ENCODE assay signal across 12 mouse cellular contexts in the genomic region with DNA sequence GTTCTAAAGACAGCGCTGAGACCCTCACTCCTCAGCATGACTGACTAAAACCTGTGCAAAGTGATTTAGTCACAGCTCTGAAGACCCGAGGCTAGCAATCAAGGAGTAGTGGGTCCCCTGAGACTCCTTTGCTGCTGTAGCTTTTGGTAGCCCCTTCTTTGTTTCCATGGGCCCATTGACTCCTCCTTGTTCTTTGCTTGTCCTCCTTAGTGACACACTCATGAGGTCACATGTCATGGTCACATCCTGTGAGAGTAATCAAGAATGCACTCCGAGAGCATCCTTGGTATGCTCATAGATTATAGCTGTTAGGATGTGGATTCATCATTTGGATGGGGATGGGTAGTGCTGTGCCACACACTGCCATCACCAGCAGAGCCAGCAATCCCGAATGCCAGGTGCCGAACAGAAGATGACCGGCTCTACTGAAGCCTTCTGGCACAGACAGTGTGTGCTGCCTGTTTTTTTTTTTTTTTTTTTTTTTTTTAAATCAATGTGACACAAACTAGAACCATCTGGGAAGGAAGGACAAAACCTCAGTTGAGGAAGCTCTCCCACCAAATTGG.
DNase-seq lines count a peak whose midpoint lies in the region; ATAC-seq and TF ChIP-seq lines count a peak whose summit lies in the region.
"Had no signal": no experiment of that assay in that cellular context is flagged by ENCODE, and none has a peak within 500 bp of the region (broad histone marks: within the 10 kb centered on the region; RNA-seq: fewer than 3 reads in every experiment).

No protein-coding gene starts in this region.

- 0 out of 2 replicates have a peak, but pooled peaks have one; percentile 31 for ATAC-seq in stomach, embryonic 16.5 days (ENCODE audit: insufficient read depth, low FRiP score)
- ATAC-seq in stomach, postnatal 0 days (ENCODE audit: low FRiP score, low TSS enrichment) = no peak
- no peak for ATAC-seq in erythroid progenitor cell, adult 5-6 weeks (replicated peaks; ENCODE audit: low FRiP score, poor library complexity, severe bottlenecking)

- H3K4me3 ChIP-seq in layer of hippocampus, adult 2 months = no peak overlapping the region
- no peak overlapping the region for H3K4me3 ChIP-seq in stomach, embryonic 16.5 days (replicated peaks; ENCODE audit: low read length)
- no peak overlapping the region for H3K4me3 ChIP-seq in stomach, postnatal 0 days (ENCODE audit: low read depth, low read length)
- H3K4me3 ChIP-seq: embryonic facial prominence, embryonic 15.5 days; limb, embryonic 13.5 days had no signal

- H3K4me2 ChIP-seq in stomach, embryonic 16.5 days (ENCODE audit: low read depth, low read length) = no peak overlapping the region
- no peak overlapping the region for H3K4me2 ChIP-seq in stomach, postnatal 0 days (replicated peaks; ENCODE audit: low read depth)
- H3K4me2 ChIP-seq: embryonic facial prominence, embryonic 15.5 days; limb, embryonic 13.5 days had no signal

- H3K36me3 ChIP-seq in stomach, embryonic 16.5 days (ENCODE audit: control insufficient read depth, insufficient read depth, low read length) = no peaks in the 10 kb centered on the region
- H3K36me3 ChIP-seq in stomach, postnatal 0 days (ENCODE audit: control insufficient read depth, insufficient read depth, low read length) = no peaks in the 10 kb centered on the region
- H3K36me3 ChIP-seq: embryonic facial prominence, embryonic 15.5 days; limb, embryonic 13.5 days had no signal

- H3K27me3 ChIP-seq in stomach, embryonic 16.5 days (ENCODE audit: control insufficient read depth, insufficient read depth, low read length) = no peaks in the 10 kb centered on the region
- H3K27me3 ChIP-seq in stomach, postnatal 0 days (ENCODE audit: control insufficient read depth, insufficient read depth, low read length) = no peaks in the 10 kb centered on the region
- H3K27me3 ChIP-seq: embryonic facial prominence, embryonic 15.5 days; limb, embryonic 13.5 days had no signal

- H3K9me3 ChIP-seq in stomach, embryonic 16.5 days (replicated peaks; ENCODE audit: control insufficient read depth, low read length) = no peaks in the 10 kb centered on the region
- no peaks in the 10 kb centered on the region for H3K9me3 ChIP-seq in stomach, postnatal 0 days (ENCODE audit: control insufficient read depth, low read length)
- H3K9me3 ChIP-seq: embryonic facial prominence, embryonic 15.5 days; limb, embryonic 13.5 days had no signal

- no peak overlapping the region for H3K27ac ChIP-seq in layer of hippocampus, adult 2 months
- H3K27ac ChIP-seq in stomach, embryonic 16.5 days (ENCODE audit: low read length) = no peak overlapping the region
- H3K27ac ChIP-seq in stomach, postnatal 0 days (replicated peaks) = no peak overlapping the region
- H3K27ac ChIP-seq: embryonic facial prominence, embryonic 15.5 days; limb, embryonic 13.5 days; macrophage had no signal

- peaks cover 6% of the 10 kb centered on the region; the same call in 1 of the 2 replicates for H3K4me1 ChIP-seq in stomach, embryonic 16.5 days (ENCODE audit: control insufficient read depth, insufficient read depth, low read length)
- H3K4me1 ChIP-seq in stomach, postnatal 0 days (replicated peaks; ENCODE audit: control insufficient read depth, insufficient read depth) = no peaks in the 10 kb centered on the region

- peak; percentile 31 for DNase-seq in cerebellum, adult 9-10 months
- DNase-seq in cerebellum, postnatal 36 days = no peak
- peak; percentile 17 for DNase-seq in layer of hippocampus, adult 9-11 months
- DNase-seq in layer of hippocampus, adult 2 months (ENCODE audit: low spot score in 2 of 2) = no peak
- DNase-seq in stomach, postnatal 0 days (ENCODE audit: low spot score) = no peak
- no peak for DNase-seq in spleen, postnatal 10 days (ENCODE audit: low spot score in 2 of 2)
- DNase-seq: thymus, postnatal 25 days had no signal

- TF ChIP-seq EP300 in stomach, postnatal 0 days (optimal IDR thresholded peaks at IDR 0.05) = no peak

- H3K9ac ChIP-seq in stomach, embryonic 16.5 days (ENCODE audit: low read length) = no peak overlapping the region
- no peak overlapping the region for H3K9ac ChIP-seq in stomach, postnatal 0 days (ENCODE audit: low read length)
- H3K9ac ChIP-seq: embryonic facial prominence, embryonic 15.5 days; limb, embryonic 13.5 days had no signal

- 81% methylated on average over 6 of the region's 6 CpGs for WGBS in stomach, embryonic 16.5 days
- 86% methylated on average over 6 of the region's 6 CpGs for WGBS in stomach, postnatal 0 days

- TF ChIP-seq CTCF in layer of hippocampus, adult 2 months (conservative IDR thresholded peaks at IDR 0.05) = no peak
- TF ChIP-seq CTCF in stomach, postnatal 0 days (IDR thresholded peaks at IDR 0.05; ENCODE audit: low read depth) = no peak

Comparison
In these comparisons a context has a peak if more than half of its experiments do, and no peak if none do; other contexts are left out.
1. DNase-seq: peak in cerebellum, adult 9-10 months (single experiment) and layer of hippocampus, adult 9-11 months (single experiment); none in cerebellum, postnatal 36 days (0 of 2), layer of hippocampus, adult 2 months (0 of 2), stomach, postnatal 0 days (single experiment) and spleen, postnatal 10 days (0 of 2).